Mouse (Mus musculus): Measurements from ENCODE around the gene Slc10a7.

- TF ChIP-seq CTCF (IDR thresholded peaks at IDR 0.05; ENCODE audit: low read depth) (no peak), EP300 (IDR thresholded peaks at IDR 0.05; ENCODE audit: low read depth) (no peak)
These were observed 159.1 kb downstream of the Slc10a7 start for GRCm38 (mm10) chr8:78668206-78668605.

All from liver, embryonic 14.5 days (tissue).